Mouse (Mus musculus) bone marrow, adult 2 months (tissue): Measurements from ENCODE around the gene Cxcr2.

Experiments
- CTCF ChIP-seq: fragments of 200-500 bp; IDR thresholded peaks from 2 replicates; pipeline ENCODE4 v1.5.1; 2011; ENCODE audit warnings: low read length, control low read depth; ENCODE audit not compliant: control insufficient read depth, insufficient read depth
- POLR2A ChIP-seq: fragments of 200-500 bp; IDR thresholded peaks from 2 replicates; pipeline ENCODE4 v1.6.1; 2011; ENCODE audit warnings: low read depth, mild to moderate bottlenecking, control low read depth, low read length, borderline replicate concordance; ENCODE audit not compliant: control insufficient read depth

- no peak for TF ChIP-seq POLR2A
- peak; percentile 13; the same call in 1 of the 2 replicates for TF ChIP-seq CTCF
These were observed 52.1 kb downstream of the Cxcr2 start for GRCm38 (mm10) chr1:74205881-74206280.
